Mouse (Mus musculus) hindbrain, postnatal 0 days (tissue): ENCODE data around the gene Usp7. TPM values are rescaled to one million over a fixed set of nuclear protein-coding genes. Genes with fewer than 3 reads are reported as not detected.

Experiments
- ATAC-seq: fragments of 200-750 bp; cut with Nextera tagmentation; 2 replicates; pipeline ENCODE4 v1.8.0; 2017; ENCODE audit warnings: mild to moderate bottlenecking, moderate TSS enrichment, moderate library complexity
- DNase-seq: peaks from one replicate; pipeline ENCODE4 v3.0.0-alpha.2; 2015; ENCODE audit warnings: low spot score
- H3K27ac ChIP-seq: fragments of 300-500 bp; sonication (generic); 2 replicates; pipeline ENCODE4 v1.5.1; 2014; ENCODE audit warnings: mild to moderate bottlenecking
- H3K27me3 ChIP-seq: fragments of 300-500 bp; sonication (generic); 2 replicates; pipeline ENCODE4 v1.6.1; 2014; ENCODE audit warnings: low read length, mixed read lengths; ENCODE audit not compliant: insufficient read depth
- H3K36me3 ChIP-seq: fragments of 300-500 bp; sonication (generic); 2 replicates; pipeline ENCODE4 v1.6.1; 2014; ENCODE audit warnings: low read length, mixed read lengths; ENCODE audit not compliant: insufficient read depth
- H3K4me1 ChIP-seq: fragments of 300-500 bp; sonication (generic); 2 replicates; pipeline ENCODE4 v1.6.1; 2014; ENCODE audit warnings: antibody characterized with exemption, low read length, mixed read lengths; ENCODE audit not compliant: insufficient read depth
- H3K4me2 ChIP-seq: fragments of 300-500 bp; sonication (generic); 2 replicates; pipeline ENCODE4 v1.6.1; 2014; ENCODE audit warnings: low read depth, mild to moderate bottlenecking, low read length, moderate library complexity, mixed read lengths
- H3K4me3 ChIP-seq: fragments of 300-500 bp; sonication (generic); 2 replicates; pipeline ENCODE4 v1.5.1; 2014; ENCODE audit warnings: low read length
- H3K9ac ChIP-seq: fragments of 300-500 bp; sonication (generic); replicated peaks from 2 replicates; pipeline ENCODE4 v1.6.1; 2014; ENCODE audit warnings: mild to moderate bottlenecking, low read length, moderate library complexity, mixed read lengths
- H3K9me3 ChIP-seq: fragments of 300-500 bp; sonication (generic); 2 replicates; pipeline ENCODE4 v1.6.1; 2016; ENCODE audit warnings: low read length, mixed read lengths
- CTCF ChIP-seq: IDR thresholded peaks from 2 replicates; pipeline ENCODE4 v1.5.1; 2016; ENCODE audit warnings: antibody characterized with exemption, control low read depth, low read depth
- WGBS: fragments of 180-500 bp; shearing (Covaris S2); extraction: QIAGEN DNeasy Blood & Tissue Kit; methylation state at CpG from one replicate; pipeline ENCODE4 v1.1.7; 2014; 5-methylcytosine and 5-hydroxymethylcytosine counted together
- polyA plus RNA-seq: library from polyadenylated mRNA; unstranded; fragments of >200 nt; fragmentation: Nextera tagmentation; extraction: Ambion mirVana; gene quantifications from 2 replicates; pipeline ENCODE4 v1.2.1, GENCODE M21; 2015
- total RNA-seq: library from RNA; depleted of rRNA; stranded (reverse); fragments of >200 nt; gene quantifications from 2 replicates; pipeline ENCODE4 v1.2.3, GENCODE M21; 2014

Gene Usp7
- total and polyA plus RNA-seq, 2 experiments from 2014 or later: 18.9 to 83.7 TPM

- no peak for TF ChIP-seq CTCF
- Histone ChIP-seq H3K36me3 (no peaks in the 10 kb centered on the region), H3K9me3 (no peaks in the 10 kb centered on the region), H3K4me1 (no peaks in the 10 kb centered on the region), H3K4me3 (no peak overlapping the region), H3K9ac (no peak overlapping the region), H3K27me3 (no peaks in the 10 kb centered on the region), H3K4me2 (no peak overlapping the region), H3K27ac (no peak overlapping the region)
- WGBS: 79% methylated on average over 3 of the region's 3 CpGs
- DNase-seq (no peak), ATAC-seq (no peak)
Measured at GRCm38 (mm10) chr16:8743989-8744388, 48.1 kb downstream of the Usp7 start.

DNA sequence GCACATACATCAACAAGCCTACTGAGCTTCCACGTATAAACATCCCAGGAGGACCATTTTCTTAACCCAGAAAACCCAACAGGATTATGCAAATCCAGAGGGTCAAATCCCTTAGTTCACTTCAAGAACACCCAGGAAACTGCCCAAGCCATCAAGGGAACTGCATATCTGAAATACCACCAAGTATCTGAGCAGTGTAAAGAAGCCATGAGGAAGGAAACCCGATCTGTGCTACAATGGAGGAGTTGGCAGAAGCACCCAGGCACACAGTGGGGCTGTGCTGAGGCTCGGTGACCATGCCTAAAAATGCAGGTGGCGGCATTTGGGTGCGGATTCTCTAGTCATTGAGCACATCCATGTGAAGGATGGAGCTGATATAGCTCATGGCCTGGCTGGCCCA is 50.4 kb downstream of the Usp7 start:
- Histone ChIP-seq H3K4me2 (no peak overlapping the region), H3K4me1 (no peaks in the 10 kb centered on the region), H3K27me3 (no peaks in the 10 kb centered on the region), H3K9ac (no peak overlapping the region), H3K27ac (no peak overlapping the region), H3K9me3 (no peaks in the 10 kb centered on the region), H3K36me3 (no peaks in the 10 kb centered on the region), H3K4me3 (no peak overlapping the region)
- no peak for TF ChIP-seq CTCF
- DNase-seq: no peak
- no peak for ATAC-seq
- 77% methylated on average over 5 of the region's 5 CpGs for WGBS

GRCm38 (mm10) chr16:8741110-8741509 is 51.0 kb downstream of the Usp7 start:
- no peaks in the 10 kb centered on the region for H3K27me3 ChIP-seq
- H3K4me2 ChIP-seq: no peak overlapping the region
- WGBS: 73% methylated on average over 1 of the region's 1 CpGs
- no peak for TF ChIP-seq CTCF
- H3K4me1 ChIP-seq: 0 out of 2 replicates have a peak, but pooled peaks cover 5% of the 10 kb centered on the region
- H3K4me3 ChIP-seq: no peak overlapping the region
- no peak overlapping the region for H3K9ac ChIP-seq
- no peaks in the 10 kb centered on the region for H3K36me3 ChIP-seq
- H3K27ac ChIP-seq: no peak overlapping the region
- H3K9me3 ChIP-seq: no peaks in the 10 kb centered on the region
- no peak for ATAC-seq
- DNase-seq: no peak

DNA sequence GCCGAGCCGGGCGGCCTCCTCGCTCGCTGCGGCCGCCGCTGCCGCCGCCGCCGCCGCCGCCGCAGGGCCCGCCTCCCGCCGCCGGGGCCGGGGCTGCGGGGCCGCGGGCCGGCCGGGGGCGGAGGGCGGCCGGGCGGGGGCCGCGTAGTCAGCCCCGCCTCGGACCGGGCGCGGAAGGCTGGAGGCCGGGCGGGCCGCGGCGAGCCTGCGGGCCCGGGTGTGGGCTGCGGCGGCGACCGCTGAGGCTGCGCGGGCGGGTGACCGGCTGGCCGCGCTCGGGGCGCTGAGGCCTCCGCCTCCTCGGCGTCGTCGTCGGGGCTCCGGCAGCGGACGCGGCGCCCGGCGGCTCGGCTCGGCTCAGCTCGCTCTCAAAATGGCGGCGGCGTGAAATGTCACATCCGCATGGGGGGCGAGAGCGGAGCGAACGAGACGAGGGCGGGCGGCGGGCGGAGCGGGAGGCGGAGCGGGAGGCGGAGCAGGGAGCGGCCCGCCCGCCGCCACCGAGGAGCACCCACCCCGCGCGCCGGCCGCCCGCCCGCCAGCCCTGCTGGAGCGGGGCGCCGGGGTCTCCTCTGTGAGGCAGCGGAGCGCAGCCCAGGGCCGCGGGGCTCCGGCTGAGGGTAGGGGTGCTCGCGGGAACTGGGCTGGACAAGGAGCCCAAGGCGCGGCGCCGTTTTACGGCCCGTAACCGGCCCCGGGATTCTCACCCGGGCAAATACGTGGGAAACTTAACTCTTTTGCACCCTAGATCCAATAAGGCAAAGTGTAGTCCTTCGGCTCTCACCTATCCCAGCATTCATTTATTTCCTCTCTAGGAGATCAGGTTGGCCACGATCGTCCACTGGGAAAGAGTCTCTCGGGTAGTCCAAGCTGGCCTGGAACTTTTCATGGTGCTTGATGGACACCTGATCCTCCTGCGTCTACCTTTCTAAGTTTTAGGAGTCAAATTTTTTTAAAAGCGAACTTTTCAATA is 53.3 kb downstream of the Usp7 start:
- Histone ChIP-seq H3K9ac (peak overlapping the region; percentile 97), H3K4me2 (peak overlapping the region; percentile 96), H3K4me1 (peaks cover 17% of the 10 kb centered on the region), H3K9me3 (no peaks in the 10 kb centered on the region), H3K36me3 (no peaks in the 10 kb centered on the region), H3K4me3 (peak overlapping the region; percentile 98), H3K27me3 (no peaks in the 10 kb centered on the region), H3K27ac (peak overlapping the region; percentile 97)
- 1% methylated on average over 84 of the region's 126 CpGs for WGBS
- TF ChIP-seq CTCF: no peak
- ATAC-seq (peak; percentile 94), DNase-seq (peak; percentile 96)

- Histone ChIP-seq H3K4me3 (peak overlapping the region; percentile 98), H3K9ac (peak overlapping the region; percentile 97), H3K27ac (peak overlapping the region; percentile 97), H3K4me1 (peaks cover 17% of the 10 kb centered on the region), H3K36me3 (no peaks in the 10 kb centered on the region), H3K4me2 (peak overlapping the region; percentile 96), H3K9me3 (no peaks in the 10 kb centered on the region), H3K27me3 (no peaks in the 10 kb centered on the region)
- DNase-seq (peak; percentile 51), ATAC-seq (peak; percentile 37)
- WGBS: under 1% methylated on average over 79 of the region's 110 CpGs
- no peak for TF ChIP-seq CTCF
Measured at GRCm38 (mm10) chr16:8737666-8738541, 54.2 kb downstream of the Usp7 start.

- Histone ChIP-seq H3K4me3 (peak overlapping the region; percentile 98), H3K9ac (peak overlapping the region; percentile 97), H3K9me3 (no peaks in the 10 kb centered on the region), H3K27ac (peak overlapping the region; percentile 97; the same call in 1 of the 2 replicates), H3K4me2 (peak overlapping the region; percentile 96), H3K27me3 (no peaks in the 10 kb centered on the region), H3K4me1 (peaks cover 17% of the 10 kb centered on the region), H3K36me3 (no peaks in the 10 kb centered on the region)
- WGBS: under 1% methylated on average over 11 of the region's 11 CpGs
- no peak for ATAC-seq
- no peak for TF ChIP-seq CTCF
- DNase-seq: no peak
Measured at GRCm38 (mm10) chr16:8737341-8737665, 54.8 kb downstream of the Usp7 start.
